Mouse (Mus musculus): ENCODE results near the gene Filip1l.

Filip1l gene

DNA sequence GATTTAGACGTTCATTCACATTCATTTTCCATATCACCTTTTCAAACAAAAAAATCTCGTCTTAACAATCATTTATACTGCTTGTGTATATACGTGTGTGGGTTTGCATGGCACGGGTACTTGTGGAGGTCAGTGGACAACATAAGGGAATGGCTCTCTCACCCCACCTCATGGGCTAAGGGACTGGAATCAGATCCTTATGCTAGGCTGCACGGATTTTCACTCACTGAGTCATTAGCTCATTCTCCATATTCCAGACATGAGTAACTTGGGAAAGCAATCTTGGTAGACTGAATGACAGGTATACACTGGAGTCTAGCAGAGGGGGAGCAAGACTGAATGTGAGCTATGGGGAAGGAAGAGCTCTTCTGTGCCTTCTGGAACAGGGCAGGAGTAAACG, 80.8 kb downstream of the Filip1l start:
- no peak for DNase-seq (ENCODE audit: low read depth, low spot score)

GRCm38 (mm10) chr16:57434640-57435039, 81.7 kb downstream of the Filip1l start:
- peak; percentile 60 for DNase-seq (ENCODE audit: low read depth, low spot score)

DNA sequence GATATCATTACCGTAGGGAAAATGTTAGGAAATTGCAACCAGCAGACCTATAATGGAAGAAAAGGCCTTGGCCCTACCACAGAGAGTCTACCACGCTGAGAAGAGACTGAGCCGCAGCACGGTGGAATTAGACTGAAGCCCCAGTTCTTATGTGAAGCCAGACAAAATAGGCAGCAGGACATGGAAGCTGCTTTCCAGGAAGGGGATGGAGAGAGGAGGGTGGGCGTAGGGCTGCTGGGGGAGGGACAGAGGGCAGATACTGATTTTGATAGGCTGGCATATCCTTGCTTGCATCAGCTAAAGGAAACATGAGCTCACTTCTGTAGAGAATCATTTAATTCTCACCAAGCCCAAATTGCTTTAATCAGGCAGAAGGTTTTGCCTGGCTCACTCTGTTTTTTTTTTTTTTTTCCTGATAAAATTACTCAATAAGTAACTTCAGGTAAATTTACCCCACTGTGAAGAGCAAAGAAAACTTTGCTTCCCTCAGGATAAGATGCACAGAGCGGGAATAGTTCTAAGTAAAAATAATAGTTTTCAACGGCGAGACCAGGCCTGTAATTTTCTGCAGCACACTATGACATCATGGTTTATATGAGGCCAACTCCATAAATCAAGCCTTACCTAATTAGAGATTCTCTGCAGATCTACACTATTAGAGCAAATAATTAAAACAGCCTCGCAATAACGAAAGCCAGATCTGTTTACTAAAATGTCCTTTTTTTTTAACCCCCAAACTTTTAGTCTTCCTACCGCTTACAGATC, 84.8 kb downstream of the Filip1l start:
- no peak for DNase-seq (ENCODE audit: low read depth, low spot score)

GRCm38 (mm10) chr16:57438288-57438685, 85.4 kb downstream of the Filip1l start:
- no peak for DNase-seq (ENCODE audit: low read depth, low spot score)

DNA sequence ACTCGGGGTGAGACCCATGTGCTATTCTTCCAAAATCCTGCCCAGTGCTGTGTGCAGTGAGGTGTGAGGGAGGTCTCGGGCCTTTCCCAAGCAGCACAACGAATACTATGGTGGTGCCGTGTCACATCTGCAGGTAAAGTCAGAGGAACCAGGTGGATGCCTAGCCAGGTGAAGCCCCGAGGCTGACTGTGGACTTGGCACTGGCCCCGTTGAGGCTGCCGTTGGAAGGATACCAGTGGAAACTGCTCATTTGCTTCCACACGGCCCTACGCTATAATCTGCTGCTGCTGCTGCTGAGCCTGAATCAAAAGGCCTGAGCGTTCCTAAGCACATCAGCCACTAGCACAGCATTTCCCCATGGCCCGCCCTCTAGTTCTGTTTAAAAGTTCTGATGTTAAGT, 86.3 kb downstream of the Filip1l start:
- no peak for DNase-seq (ENCODE audit: low read depth, low spot score)

GRCm38 (mm10) chr16:57440706-57441437, 88.0 kb downstream of the Filip1l start:
- DNase-seq (ENCODE audit: low read depth, low spot score): no peak

DNA sequence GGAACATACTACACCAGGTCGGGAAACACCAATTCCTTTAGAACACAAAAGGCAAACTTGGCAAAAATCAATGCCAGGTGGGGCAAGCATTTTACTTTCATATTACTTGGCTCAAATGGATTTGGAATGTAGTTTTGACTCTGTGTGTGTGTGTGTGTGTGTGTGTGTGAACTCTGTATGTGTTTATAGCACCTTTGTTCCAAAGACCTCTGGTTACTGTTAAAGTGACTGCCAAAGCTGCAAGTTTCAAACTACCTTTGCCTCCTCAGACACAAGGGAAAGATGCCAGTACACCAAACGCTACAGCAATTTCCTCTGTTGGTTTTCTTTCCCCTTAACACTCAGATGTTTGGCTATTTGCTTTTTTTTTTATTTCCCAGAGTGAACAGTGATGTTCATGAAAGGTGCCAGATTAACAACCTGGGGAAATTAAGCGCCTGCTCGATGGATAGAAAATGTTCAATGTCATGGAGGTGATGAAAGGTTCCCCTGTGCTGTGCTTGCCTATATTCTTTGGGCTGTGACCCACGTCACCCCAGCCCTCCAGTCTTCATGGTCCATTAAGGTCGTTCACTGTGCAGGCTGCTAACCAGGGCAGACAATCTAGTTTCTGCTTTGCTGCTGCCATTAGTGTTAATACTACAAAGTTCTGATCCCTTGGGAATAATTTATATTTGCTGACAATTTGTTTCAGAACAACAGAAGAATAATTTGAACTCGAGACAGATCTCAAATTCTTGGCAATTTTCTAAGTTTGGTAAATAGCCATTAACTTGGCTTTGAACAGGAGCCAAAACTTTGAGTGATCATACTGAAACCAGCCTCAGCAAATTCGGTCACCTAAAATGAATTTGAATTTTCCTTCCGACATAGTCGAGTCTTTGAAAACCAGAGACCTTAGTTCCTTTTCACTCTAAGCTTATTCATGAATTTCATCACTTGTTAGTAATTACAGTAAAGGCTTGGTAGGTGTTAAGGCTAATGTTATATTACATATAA, 92.5 kb downstream of the Filip1l start:
- DNase-seq (ENCODE audit: low read depth, low spot score): no peak

DNA sequence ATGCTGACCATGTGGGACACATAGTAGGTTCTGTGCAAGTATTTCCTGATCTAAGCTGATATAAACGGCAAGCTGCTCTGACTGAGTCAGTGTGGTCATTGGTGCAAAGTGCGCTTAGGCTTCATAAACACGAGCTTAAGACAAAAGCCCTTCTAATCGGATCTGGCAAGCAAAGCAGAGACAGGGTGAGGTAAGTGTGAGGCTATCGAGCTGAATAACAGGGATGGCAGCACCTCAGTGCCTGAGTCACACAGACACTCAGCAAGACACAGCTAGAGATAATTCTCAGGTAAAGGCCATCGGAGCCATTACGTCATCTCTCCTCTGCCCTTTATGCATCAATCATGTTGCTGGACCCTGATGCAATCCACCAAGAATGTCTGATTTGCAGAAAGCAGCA, 100.1 kb downstream of the Filip1l start:
- DNase-seq (ENCODE audit: low read depth, low spot score): no peak

GRCm38 (mm10) chr16:57454106-57454763, 101.3 kb downstream of the Filip1l start:
- no peak for DNase-seq (ENCODE audit: low read depth, low spot score)

GRCm38 (mm10) chr16:57455573-57455972, 102.7 kb downstream of the Filip1l start:
- peak; percentile 20 for DNase-seq (ENCODE audit: low read depth, low spot score)

DNA sequence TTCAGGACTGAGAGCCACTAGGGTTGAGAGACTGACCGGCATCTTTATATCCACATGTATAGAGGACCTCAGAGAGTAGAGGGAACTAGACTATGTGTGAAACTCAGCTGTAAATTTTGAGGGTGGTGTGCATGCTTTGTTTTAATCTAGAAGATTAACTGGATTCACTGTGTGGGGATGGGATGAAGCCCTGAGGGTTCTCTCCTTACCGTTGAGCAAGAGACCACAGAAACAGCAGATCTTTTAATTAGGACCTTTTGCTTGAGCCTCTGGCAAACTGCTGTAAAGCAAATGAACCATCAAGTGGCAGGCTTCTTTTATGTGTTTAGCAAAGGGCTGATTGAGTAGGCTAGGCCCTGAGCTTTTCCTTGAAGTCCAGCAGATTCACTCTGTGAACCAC, 103.1 kb downstream of the Filip1l start:
- DNase-seq (ENCODE audit: low read depth, low spot score): no peak

- peak; percentile 25 for DNase-seq (ENCODE audit: low read depth, low spot score)
Measured at GRCm38 (mm10) chr16:57465386-57465913, 112.6 kb downstream of the Filip1l start.

GRCm38 (mm10) chr16:57469301-57469700, 116.4 kb downstream of the Filip1l start:
- peak; percentile 33 for DNase-seq (ENCODE audit: low read depth, low spot score)

DNA sequence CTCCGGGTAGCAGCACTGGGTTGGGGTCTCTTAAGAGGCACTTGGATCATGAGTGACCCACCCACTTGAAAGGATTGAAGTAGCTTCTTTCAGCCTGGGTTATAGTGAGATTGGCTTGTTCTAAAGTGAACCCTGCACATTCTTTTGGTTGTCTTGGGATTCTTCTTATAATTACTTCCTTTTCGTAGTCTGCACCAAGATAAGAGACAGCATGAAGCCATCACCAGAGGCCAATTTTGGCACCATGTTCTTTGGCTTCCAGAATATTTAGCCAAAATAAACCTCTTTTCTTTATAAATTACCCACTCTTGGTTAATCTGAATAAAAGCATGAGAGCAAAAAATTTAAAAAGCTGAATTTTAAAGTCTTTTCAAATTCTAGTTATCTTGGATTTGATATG, 117.0 kb downstream of the Filip1l start:
- no peak for DNase-seq (ENCODE audit: low read depth, low spot score)

- DNase-seq (ENCODE audit: low read depth, low spot score): peak; percentile 51
Measured at GRCm38 (mm10) chr16:57470286-57470830, 117.5 kb downstream of the Filip1l start.

DNA sequence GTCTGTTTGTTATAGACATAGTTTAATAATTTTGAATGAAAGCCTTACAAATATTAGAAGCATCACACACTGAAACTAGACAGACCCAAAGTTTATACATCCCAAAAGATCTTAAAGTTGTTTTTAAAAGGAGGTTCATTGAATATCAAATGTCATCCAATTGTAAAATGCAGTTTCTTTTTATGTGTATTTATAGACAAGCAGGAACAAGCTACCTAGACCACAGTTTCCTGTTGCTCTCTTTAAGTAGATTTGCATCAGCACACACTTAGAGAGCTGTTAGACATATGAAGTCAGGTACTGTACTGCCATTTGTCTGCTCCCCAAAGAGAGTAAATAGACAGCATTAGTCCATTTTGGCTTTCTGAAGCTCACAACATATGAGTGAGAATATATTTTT, 118.2 kb downstream of the Filip1l start:
- peak; percentile 82 for DNase-seq (ENCODE audit: low read depth, low spot score)

- DNase-seq (ENCODE audit: low read depth, low spot score): no peak
Measured at GRCm38 (mm10) chr16:57473415-57474085, 120.7 kb downstream of the Filip1l start.

DNA sequence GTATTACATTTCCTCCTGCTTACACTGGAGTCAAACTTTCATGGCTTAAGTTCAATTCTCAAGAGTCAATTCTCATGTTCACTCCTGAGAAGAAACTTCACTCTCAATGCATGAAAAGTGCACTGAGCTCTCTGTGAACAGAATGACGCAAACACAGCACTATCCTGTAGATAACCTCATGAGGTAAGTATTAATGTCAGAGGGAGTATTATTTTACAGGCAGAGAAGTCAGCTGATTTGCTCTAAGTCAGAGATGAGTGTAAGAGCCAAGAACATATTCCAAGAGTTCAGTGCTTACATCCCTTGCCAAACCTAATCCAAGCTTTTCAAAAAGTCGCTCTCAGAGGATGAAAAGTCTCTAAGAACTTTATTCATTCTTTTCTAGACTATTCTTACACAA, 125.6 kb downstream of the Filip1l start:
- DNase-seq (ENCODE audit: low read depth, low spot score): no peak

- DNase-seq (ENCODE audit: low read depth, low spot score): no peak
Measured at GRCm38 (mm10) chr16:57479776-57480175, 126.9 kb downstream of the Filip1l start.

DNA sequence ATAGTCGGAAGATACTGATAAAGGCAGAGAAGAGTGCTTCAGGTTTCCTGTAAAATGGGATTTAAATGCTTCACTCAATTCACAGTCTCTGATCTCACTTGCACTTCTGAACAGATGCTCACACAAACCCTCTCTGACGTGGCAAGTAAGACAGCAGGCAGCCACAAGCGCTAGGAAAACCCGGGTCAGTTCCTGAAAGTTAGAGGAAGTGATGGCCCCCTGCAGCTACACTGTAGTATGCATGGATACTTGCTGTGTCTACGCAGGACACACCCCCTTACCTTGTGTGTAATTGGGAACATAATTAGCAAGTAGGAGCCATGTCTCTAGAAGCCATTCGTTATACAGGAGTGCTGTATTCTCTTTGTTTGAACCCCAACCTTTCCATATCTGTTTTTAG, 129.4 kb downstream of the Filip1l start:
- peak; percentile 11 for DNase-seq (ENCODE audit: low read depth, low spot score)

Measured in CD4-positive, CD25-positive, alpha-beta regulatory T cell, adult 2 months (primary cell).